Mouse (Mus musculus): ENCODE results near the gene Ice2. TPM values are rescaled to one million over a fixed set of nuclear protein-coding genes. Genes with fewer than 3 reads are reported as not detected.

Ice2 gene
- total RNA-seq, 1 experiment = 10.0 TPM

DNA sequence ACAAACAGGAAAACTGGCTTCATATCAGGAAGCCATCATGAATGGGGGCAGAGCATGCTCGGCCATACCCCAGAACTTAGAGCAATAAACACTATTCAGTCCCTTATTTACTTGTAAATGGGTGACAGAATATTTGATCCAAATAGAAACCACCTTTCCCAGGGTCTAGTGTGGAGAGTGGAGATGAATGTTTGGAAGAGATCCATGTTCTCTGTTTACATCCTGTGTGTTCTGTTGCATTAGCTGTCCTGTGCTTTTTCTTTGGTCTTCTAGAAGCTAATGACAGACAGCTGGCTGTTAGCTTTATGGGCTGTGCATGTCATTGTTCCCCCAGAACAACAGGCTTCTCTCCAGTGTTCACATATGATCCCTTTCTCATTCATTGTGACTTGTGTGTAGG lies 12.8 kb upstream of the Ice2 start:
- H3K36me3 ChIP-seq (ENCODE audit: control insufficient read depth, insufficient read depth, low read length, poor library complexity, severe bottlenecking) = no peaks in the 10 kb centered on the region
- no peak overlapping the region for H3K9ac ChIP-seq (ENCODE audit: insufficient read depth, low read depth, low read length, poor library complexity, severe bottlenecking)
- TF ChIP-seq CHD2 (IDR thresholded peaks at IDR 0.05; ENCODE audit: low read depth, low read length) = no peak
- no peak overlapping the region for H3K27ac ChIP-seq (ENCODE audit: insufficient read depth, low read depth, low read length, poor library complexity, severe bottlenecking)
- no peaks in the 10 kb centered on the region for H3K4me1 ChIP-seq (ENCODE audit: control insufficient read depth in 2 of 2, insufficient read depth in 2 of 2, low read length in 2 of 2, poor library complexity in 1 of 2)
- no peak for DNase-seq (ENCODE audit: low read depth, low spot score)
- in situ Hi-C loops (cut with MboI; ENCODE audit: low sequenced_read_pairs in 2 of 2, unreplicated experiment in 2 of 2) = no loop called here
- no peak overlapping the region for H3K4me3 ChIP-seq (ENCODE audit: insufficient read depth in 1 of 2, low read depth in 1 of 2, low read length in 2 of 2, poor library complexity in 1 of 2, severe bottlenecking in 1 of 2)
- H3K9me3 ChIP-seq (ENCODE audit: control insufficient read depth, insufficient read depth, low read depth, low read length) = no peaks in the 10 kb centered on the region

DNA sequence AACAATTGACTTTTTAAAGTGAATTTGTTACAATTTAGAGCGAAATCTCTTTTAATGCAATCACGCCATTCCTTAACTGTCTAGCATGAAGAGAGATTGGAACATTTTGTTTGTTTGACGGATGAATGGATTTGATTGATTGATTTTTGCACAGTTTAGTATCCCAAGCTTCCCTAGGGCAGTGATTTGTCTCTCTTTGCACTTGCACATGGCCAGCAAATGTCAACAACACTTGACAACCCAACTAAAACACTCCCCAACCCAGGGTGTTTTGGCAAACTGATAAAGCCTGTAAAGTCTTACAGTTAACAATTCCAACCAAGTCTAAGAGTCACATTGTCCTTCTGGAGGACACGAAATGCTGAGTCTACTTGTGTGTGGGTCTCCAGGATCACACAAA lies 10.4 kb upstream of the Ice2 start:
- H3K27ac ChIP-seq (ENCODE audit: insufficient read depth, low read depth, low read length, poor library complexity, severe bottlenecking) = no peak overlapping the region
- H3K9me3 ChIP-seq (ENCODE audit: control insufficient read depth, insufficient read depth, low read depth, low read length) = no peaks in the 10 kb centered on the region
- no peaks in the 10 kb centered on the region for H3K4me1 ChIP-seq (ENCODE audit: control insufficient read depth in 2 of 2, insufficient read depth in 2 of 2, low read length in 2 of 2, poor library complexity in 1 of 2)
- in situ Hi-C loops (cut with MboI; ENCODE audit: low sequenced_read_pairs in 2 of 2, unreplicated experiment in 2 of 2) = no loop called here
- no peak overlapping the region for H3K9ac ChIP-seq (ENCODE audit: insufficient read depth, low read depth, low read length, poor library complexity, severe bottlenecking)
- no peak for TF ChIP-seq CHD2 (IDR thresholded peaks at IDR 0.05; ENCODE audit: low read depth, low read length)
- TF ChIP-seq ZC3H11A (IDR thresholded peaks at IDR 0.05; ENCODE audit: borderline replicate concordance, low read depth, low read length) = no peak
- TF ChIP-seq ZNF384 (IDR thresholded peaks at IDR 0.05; ENCODE audit: low read depth, low read length) = no peak
- TF ChIP-seq HCFC1 (IDR thresholded peaks at IDR 0.05; ENCODE audit: borderline replicate concordance, insufficient read depth, low read length) = no peak
- no peak for TF ChIP-seq MAFK (IDR thresholded peaks at IDR 0.05; ENCODE audit: insufficient read depth, low read depth, low read length)
- no peak for DNase-seq (ENCODE audit: low read depth, low spot score)
- no peak overlapping the region for H3K4me3 ChIP-seq (ENCODE audit: insufficient read depth in 1 of 2, low read depth in 1 of 2, low read length in 2 of 2, poor library complexity in 1 of 2, severe bottlenecking in 1 of 2)
- no peaks in the 10 kb centered on the region for H3K36me3 ChIP-seq (ENCODE audit: control insufficient read depth, insufficient read depth, low read length, poor library complexity, severe bottlenecking)

DNA sequence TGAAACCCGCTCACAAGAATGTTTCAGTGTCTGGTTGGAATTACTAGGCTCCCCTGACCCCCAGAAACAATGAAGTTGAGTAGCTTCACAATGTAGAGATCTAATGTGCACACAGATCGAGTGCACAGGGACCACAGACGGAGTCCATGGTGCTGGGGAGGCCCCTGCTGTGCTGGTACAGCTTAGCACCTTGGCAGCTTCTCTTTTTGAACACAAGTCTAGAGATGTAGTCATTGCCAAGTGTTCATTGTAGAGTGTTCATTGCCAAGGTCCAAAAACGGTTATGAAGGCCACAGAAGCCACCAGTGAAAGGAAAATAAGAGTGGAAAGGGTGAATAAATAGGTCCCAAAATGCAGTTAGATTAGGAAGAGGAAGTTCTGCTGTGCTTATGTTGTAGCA lies 7.1 kb upstream of the Ice2 start:
- Histone ChIP-seq H3K9me3 (ENCODE audit: control insufficient read depth, insufficient read depth, low read depth, low read length) (no peaks in the 10 kb centered on the region), H3K36me3 (ENCODE audit: control insufficient read depth, insufficient read depth, low read length, poor library complexity, severe bottlenecking) (no peaks in the 10 kb centered on the region), H3K4me1 (ENCODE audit: control insufficient read depth in 2 of 2, insufficient read depth in 2 of 2, low read length in 2 of 2, poor library complexity in 1 of 2) (no peaks in the 10 kb centered on the region), H3K4me3 (ENCODE audit: insufficient read depth in 1 of 2, low read depth in 1 of 2, low read length in 2 of 2, poor library complexity in 1 of 2, severe bottlenecking in 1 of 2) (no peak overlapping the region), H3K9ac (ENCODE audit: insufficient read depth, low read depth, low read length, poor library complexity, severe bottlenecking) (no peak overlapping the region), H3K27ac (ENCODE audit: insufficient read depth, low read depth, low read length, poor library complexity, severe bottlenecking) (no peak overlapping the region)
- in situ Hi-C loops (cut with MboI; ENCODE audit: low sequenced_read_pairs in 2 of 2, unreplicated experiment in 2 of 2) = no loop called here
- TF ChIP-seq ZC3H11A (IDR thresholded peaks at IDR 0.05; ENCODE audit: borderline replicate concordance, low read depth, low read length) (no peak), MAFK (IDR thresholded peaks at IDR 0.05; ENCODE audit: insufficient read depth, low read depth, low read length) (no peak)
- no peak for DNase-seq (ENCODE audit: low read depth, low spot score)

DNA sequence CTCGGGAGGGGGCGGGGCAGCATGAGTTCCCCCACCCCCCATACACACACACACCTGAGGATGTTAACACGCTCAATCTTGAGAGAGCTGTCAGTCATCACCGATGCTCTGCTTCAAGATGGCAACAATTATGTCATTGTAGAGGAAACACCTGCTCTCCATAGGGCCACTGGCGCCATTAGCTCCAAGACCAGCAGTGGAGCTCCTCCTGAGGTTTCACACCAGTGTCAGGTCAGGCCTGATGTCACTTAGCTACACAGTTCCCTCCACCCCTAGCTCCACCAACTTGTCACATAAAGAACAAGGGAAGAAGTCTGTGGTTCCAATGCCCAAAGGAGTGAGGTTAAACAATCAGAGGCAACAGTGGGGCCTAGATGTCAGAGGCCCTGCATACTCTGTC lies 3.5 kb upstream of the Ice2 start:
- H3K27ac ChIP-seq (ENCODE audit: insufficient read depth, low read depth, low read length, poor library complexity, severe bottlenecking) = no peak overlapping the region
- H3K4me3 ChIP-seq (ENCODE audit: insufficient read depth in 1 of 2, low read depth in 1 of 2, low read length in 2 of 2, poor library complexity in 1 of 2, severe bottlenecking in 1 of 2) = no peak overlapping the region
- peaks cover 0 to 2% of the 10 kb centered on the region in 2 experiments; a peak in 1 of 4 replicates for H3K4me1 ChIP-seq (ENCODE audit: control insufficient read depth in 2 of 2, insufficient read depth in 2 of 2, low read length in 2 of 2, poor library complexity in 1 of 2)
- DNase-seq (ENCODE audit: low read depth, low spot score) = no peak
- no peaks in the 10 kb centered on the region for H3K9me3 ChIP-seq (ENCODE audit: control insufficient read depth, insufficient read depth, low read depth, low read length)
- no peak overlapping the region for H3K9ac ChIP-seq (ENCODE audit: insufficient read depth, low read depth, low read length, poor library complexity, severe bottlenecking)
- no peak for TF ChIP-seq ZNF384 (IDR thresholded peaks at IDR 0.05; ENCODE audit: low read depth, low read length)
- no peak for TF ChIP-seq ZC3H11A (IDR thresholded peaks at IDR 0.05; ENCODE audit: borderline replicate concordance, low read depth, low read length)
- no peak for TF ChIP-seq HCFC1 (IDR thresholded peaks at IDR 0.05; ENCODE audit: borderline replicate concordance, insufficient read depth, low read length)
- TF ChIP-seq CHD2 (IDR thresholded peaks at IDR 0.05; ENCODE audit: low read depth, low read length) = no peak
- no peak for TF ChIP-seq MAFK (IDR thresholded peaks at IDR 0.05; ENCODE audit: insufficient read depth, low read depth, low read length)
- in situ Hi-C loops (cut with MboI; ENCODE audit: low sequenced_read_pairs in 2 of 2, unreplicated experiment in 2 of 2) = no loop called here
- no peaks in the 10 kb centered on the region for H3K36me3 ChIP-seq (ENCODE audit: control insufficient read depth, insufficient read depth, low read length, poor library complexity, severe bottlenecking)

DNA sequence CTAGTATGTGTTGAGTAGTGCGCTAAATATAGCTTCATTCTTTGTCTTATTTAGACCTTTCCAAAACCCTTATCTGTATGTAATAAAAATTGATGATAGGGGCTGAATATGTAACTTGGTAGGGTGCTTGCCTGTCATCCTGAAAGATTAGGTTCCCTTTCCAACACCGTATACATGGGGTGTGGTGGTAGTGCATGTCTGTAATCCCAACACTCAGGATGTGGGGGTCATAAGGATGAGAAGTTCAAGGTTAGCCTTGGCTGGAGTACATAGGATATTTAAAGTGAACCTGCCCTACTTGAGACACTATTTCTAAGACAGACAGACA lies 310 bp upstream of the Ice2 start:
- no peak for DNase-seq (ENCODE audit: low read depth, low spot score)
- Histone ChIP-seq H3K36me3 (ENCODE audit: control insufficient read depth, insufficient read depth, low read length, poor library complexity, severe bottlenecking) (no peaks in the 10 kb centered on the region), H3K4me3 (ENCODE audit: insufficient read depth in 1 of 2, low read depth in 1 of 2, low read length in 2 of 2, poor library complexity in 1 of 2, severe bottlenecking in 1 of 2) (peak overlapping the region; percentile 83 to 94), H3K4me1 (ENCODE audit: control insufficient read depth in 2 of 2, insufficient read depth in 2 of 2, low read length in 2 of 2, poor library complexity in 1 of 2) (peaks cover 0 to 2% of the 10 kb centered on the region in 2 experiments; a peak in 1 of 4 replicates), H3K9ac (ENCODE audit: insufficient read depth, low read depth, low read length, poor library complexity, severe bottlenecking) (peak overlapping the region; percentile 98), H3K27ac (ENCODE audit: insufficient read depth, low read depth, low read length, poor library complexity, severe bottlenecking) (0 out of 2 replicates have a peak overlapping the region, but pooled peaks have one; percentile 61), H3K9me3 (ENCODE audit: control insufficient read depth, insufficient read depth, low read depth, low read length) (no peaks in the 10 kb centered on the region)
- TF ChIP-seq ZNF384 (IDR thresholded peaks at IDR 0.05; ENCODE audit: low read depth, low read length) = no peak
- no peak for TF ChIP-seq CHD2 (IDR thresholded peaks at IDR 0.05; ENCODE audit: low read depth, low read length)
- TF ChIP-seq HCFC1 (IDR thresholded peaks at IDR 0.05; ENCODE audit: borderline replicate concordance, insufficient read depth, low read length) = no peak
- no peak for TF ChIP-seq MAFK (IDR thresholded peaks at IDR 0.05; ENCODE audit: insufficient read depth, low read depth, low read length)
- no peak for TF ChIP-seq ZC3H11A (IDR thresholded peaks at IDR 0.05; ENCODE audit: borderline replicate concordance, low read depth, low read length)
- in situ Hi-C loops (cut with MboI; ENCODE audit: low sequenced_read_pairs in 2 of 2, unreplicated experiment in 2 of 2) = no loop called here
